Mouse (Mus musculus): ENCODE results near the gene Tbc1d8. TPM values are rescaled to one million over a fixed set of nuclear protein-coding genes. Genes with fewer than 3 reads are reported as not detected.

Tbc1d8 gene
- polyA plus RNA-seq (2015; fragmentation: Nextera tagmentation; extraction: Ambion mirVana): 5.0 and 6.3 TPM in 2 replicates

GRCm38 (mm10) chr1:39478057-39478895, at the start of gene Tbc1d8:
Gene Tbc1d8 (minus strand): TSS chr1:39478755.
- peaks cover 3% of the 10 kb centered on the region; the same call in 1 of the 2 replicates for H3K27me3 ChIP-seq

DNA sequence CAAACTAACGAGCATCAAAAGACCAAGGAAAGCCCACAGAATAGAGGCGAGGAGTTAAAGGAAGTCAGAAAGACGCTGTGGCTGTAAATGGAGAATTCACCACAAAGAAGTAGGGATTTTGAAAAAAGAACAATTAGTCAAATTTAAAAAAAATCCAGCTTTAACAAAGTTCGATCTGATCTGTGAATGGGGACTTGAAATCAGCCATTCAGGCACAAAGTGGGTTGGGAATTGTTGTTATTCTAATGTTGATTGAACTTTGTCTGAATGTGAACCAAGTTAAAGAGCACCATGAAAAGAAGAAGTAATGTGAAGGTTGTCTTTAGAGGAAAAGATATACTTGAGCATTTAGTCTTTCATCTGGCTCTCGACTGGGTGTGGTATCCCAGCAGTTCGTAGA, 49.8 kb upstream of the Tbc1d8 start:
- Histone ChIP-seq H3K4me3 (replicated peaks) (no peak overlapping the region), H3K27ac (replicated peaks) (no peak overlapping the region), H3K9ac (no peak overlapping the region), H3K4me1 (replicated peaks) (0 out of 2 replicates have a peak, but pooled peaks cover 3% of the 10 kb centered on the region), H3K27me3 (no peaks in the 10 kb centered on the region), H3K36me3 (replicated peaks) (no peaks in the 10 kb centered on the region), H3K4me2 (no peak overlapping the region), H3K9me3 (replicated peaks) (no peaks in the 10 kb centered on the region)
- no peak for ATAC-seq (ENCODE audit: insufficient read depth)
- 49% methylated on average over 6 of the region's 6 CpGs for WGBS (ENCODE audit: insufficient replicate concordance)

More at GRCm38 (mm10) chr1:39478057-39478895, at the start of gene Tbc1d8:
- peaks cover 50% of the 10 kb centered on the region for H3K4me1 ChIP-seq (replicated peaks)
- H3K9ac ChIP-seq: peak within 1 kb of the TSS; percentile 81
- peak; percentile 90 for ATAC-seq (ENCODE audit: insufficient read depth)
- 0 out of 2 replicates have a peak, but pooled peaks cover 7% of the 10 kb centered on the region for H3K36me3 ChIP-seq (replicated peaks)
- H3K4me2 ChIP-seq: peak within 1 kb of the TSS; percentile 95
- H3K9me3 ChIP-seq (replicated peaks): no peaks in the 10 kb centered on the region
- WGBS (ENCODE audit: insufficient replicate concordance): under 1% methylated on average over 88 of the region's 90 CpGs
- H3K27ac ChIP-seq (replicated peaks): peak within 1 kb of the TSS; percentile 69
- H3K4me3 ChIP-seq (replicated peaks): peak within 1 kb of the TSS; percentile 78

- Histone ChIP-seq H3K27ac (replicated peaks) (no peak overlapping the region), H3K27me3 (no peaks in the 10 kb centered on the region), H3K36me3 (replicated peaks) (no peaks in the 10 kb centered on the region), H3K9ac (no peak overlapping the region), H3K4me2 (no peak overlapping the region), H3K4me1 (replicated peaks) (0 out of 2 replicates have a peak, but pooled peaks cover 3% of the 10 kb centered on the region), H3K4me3 (replicated peaks) (no peak overlapping the region), H3K9me3 (replicated peaks) (no peaks in the 10 kb centered on the region)
- 6% methylated on average over 7 of the region's 7 CpGs for WGBS (ENCODE audit: insufficient replicate concordance)
- no peak; the same call in 1 of the 2 replicates for ATAC-seq (ENCODE audit: insufficient read depth)
Measured at GRCm38 (mm10) chr1:39527432-39527831, 48.9 kb upstream of the Tbc1d8 start.

DNA sequence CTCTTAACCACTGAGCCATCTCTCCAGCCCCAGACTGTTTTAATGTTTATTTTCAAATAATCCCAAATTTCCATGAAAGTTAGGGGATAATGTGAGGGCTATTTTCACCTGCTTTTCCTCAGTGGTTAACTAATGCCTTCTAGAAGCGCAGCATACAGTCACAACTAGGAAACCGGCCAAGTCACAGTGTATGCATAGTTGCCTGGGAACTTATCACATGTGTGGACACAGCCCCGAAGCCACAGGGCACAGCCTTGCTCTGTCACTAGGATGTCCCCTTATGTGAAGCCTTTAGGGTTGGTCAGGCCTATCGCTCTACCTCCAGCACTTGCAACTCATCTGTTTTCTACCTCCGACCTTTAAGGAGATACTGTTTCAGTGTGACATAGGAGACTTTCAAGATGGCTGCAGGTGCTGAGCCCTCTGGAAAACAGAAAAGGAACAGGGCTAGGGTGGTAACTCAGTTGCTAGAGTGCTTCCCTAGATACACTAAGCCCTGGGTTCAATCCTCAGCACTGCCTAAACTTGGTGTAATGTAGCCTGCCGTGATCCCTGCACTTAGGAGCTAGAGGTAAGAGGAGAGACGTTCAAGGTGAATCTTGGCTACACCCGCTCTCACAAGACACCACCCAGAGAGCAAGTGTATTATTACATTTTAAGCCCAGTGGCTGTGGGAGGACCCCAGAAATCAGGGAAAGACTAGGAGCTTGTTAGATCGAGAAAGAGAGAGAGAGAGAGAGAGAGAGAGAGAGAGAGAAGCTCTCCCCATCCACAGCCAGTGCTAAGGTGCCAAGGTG, 48.0 kb upstream of the Tbc1d8 start:
- H3K9ac ChIP-seq: no peak overlapping the region
- 0 out of 2 replicates have a peak, but pooled peaks cover 3% of the 10 kb centered on the region for H3K4me1 ChIP-seq (replicated peaks)
- no peaks in the 10 kb centered on the region for H3K9me3 ChIP-seq (replicated peaks)
- H3K27ac ChIP-seq (replicated peaks): no peak overlapping the region
- no peak for ATAC-seq (ENCODE audit: insufficient read depth)
- no peaks in the 10 kb centered on the region for H3K27me3 ChIP-seq
- no peaks in the 10 kb centered on the region for H3K36me3 ChIP-seq (replicated peaks)
- H3K4me2 ChIP-seq: no peak overlapping the region
- WGBS (ENCODE audit: insufficient replicate concordance): 59% methylated on average over 9 of the region's 9 CpGs
- no peak overlapping the region for H3K4me3 ChIP-seq (replicated peaks)

- Histone ChIP-seq H3K36me3 (replicated peaks) (no peaks in the 10 kb centered on the region), H3K27me3 (no peaks in the 10 kb centered on the region), H3K4me3 (replicated peaks) (no peak overlapping the region), H3K9me3 (replicated peaks) (no peaks in the 10 kb centered on the region), H3K9ac (no peak overlapping the region), H3K4me2 (no peak overlapping the region), H3K4me1 (replicated peaks) (0 out of 2 replicates have a peak, but pooled peaks cover 3% of the 10 kb centered on the region), H3K27ac (replicated peaks) (no peak overlapping the region)
- 30% methylated on average over 7 of the region's 7 CpGs for WGBS (ENCODE audit: insufficient replicate concordance)
- no peak for ATAC-seq (ENCODE audit: insufficient read depth)
Measured at GRCm38 (mm10) chr1:39525763-39526162, 47.2 kb upstream of the Tbc1d8 start.

- H3K4me1 ChIP-seq (replicated peaks): no peaks in the 10 kb centered on the region
- WGBS (ENCODE audit: insufficient replicate concordance): 17% methylated on average over 5 of the region's 5 CpGs
- H3K9me3 ChIP-seq (replicated peaks): no peaks in the 10 kb centered on the region
- H3K9ac ChIP-seq: no peak overlapping the region
- H3K36me3 ChIP-seq (replicated peaks): no peaks in the 10 kb centered on the region
- no peak overlapping the region for H3K4me2 ChIP-seq
- H3K27me3 ChIP-seq: no peaks in the 10 kb centered on the region
- no peak overlapping the region for H3K27ac ChIP-seq (replicated peaks)
- H3K4me3 ChIP-seq (replicated peaks): no peak overlapping the region
- no peak for ATAC-seq (ENCODE audit: insufficient read depth)
Measured at GRCm38 (mm10) chr1:39522519-39522918, 44.0 kb upstream of the Tbc1d8 start.

GRCm38 (mm10) chr1:39521326-39521725, 42.8 kb upstream of the Tbc1d8 start:
- Histone ChIP-seq H3K36me3 (replicated peaks) (no peaks in the 10 kb centered on the region), H3K9ac (no peak overlapping the region), H3K4me3 (replicated peaks) (no peak overlapping the region), H3K4me2 (no peak overlapping the region), H3K27me3 (no peaks in the 10 kb centered on the region), H3K4me1 (replicated peaks) (no peaks in the 10 kb centered on the region), H3K9me3 (replicated peaks) (no peaks in the 10 kb centered on the region), H3K27ac (replicated peaks) (no peak overlapping the region)
- no peak for ATAC-seq (ENCODE audit: insufficient read depth)
- 74% methylated on average over 7 of the region's 7 CpGs for WGBS (ENCODE audit: insufficient replicate concordance)

GRCm38 (mm10) chr1:39515303-39515991, 36.9 kb upstream of the Tbc1d8 start:
- no peaks in the 10 kb centered on the region for H3K27me3 ChIP-seq
- H3K4me1 ChIP-seq (replicated peaks): no peaks in the 10 kb centered on the region
- no peak for ATAC-seq (ENCODE audit: insufficient read depth)
- no peak overlapping the region for H3K4me2 ChIP-seq
- 76% methylated on average over 10 of the region's 10 CpGs for WGBS (ENCODE audit: insufficient replicate concordance)
- H3K27ac ChIP-seq (replicated peaks): no peak overlapping the region
- H3K36me3 ChIP-seq (replicated peaks): no peaks in the 10 kb centered on the region
- H3K4me3 ChIP-seq (replicated peaks): no peak overlapping the region
- H3K9ac ChIP-seq: no peak overlapping the region
- no peaks in the 10 kb centered on the region for H3K9me3 ChIP-seq (replicated peaks)

DNA sequence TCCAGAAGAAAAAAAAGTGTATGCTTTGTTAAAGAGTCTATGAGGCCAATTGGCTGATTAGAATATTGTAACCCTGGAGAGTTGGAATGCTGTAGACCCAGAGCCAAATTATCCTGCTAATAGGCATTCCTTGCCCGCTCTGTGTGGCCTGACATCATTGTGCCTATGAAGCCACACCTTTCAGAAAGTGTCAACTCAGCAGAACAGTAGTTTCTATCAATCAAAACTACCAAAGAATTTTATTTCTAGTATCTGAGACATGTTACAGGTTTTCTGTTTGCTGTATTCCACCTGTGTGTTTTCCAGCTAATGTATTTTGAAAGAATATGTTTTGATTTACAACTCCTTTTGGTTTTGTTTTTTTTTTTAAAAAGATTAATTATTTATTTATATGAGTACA, 33.6 kb upstream of the Tbc1d8 start:
- H3K9ac ChIP-seq: no peak overlapping the region
- ATAC-seq (ENCODE audit: insufficient read depth): no peak
- H3K4me3 ChIP-seq (replicated peaks): no peak overlapping the region
- no peak overlapping the region for H3K27ac ChIP-seq (replicated peaks)
- no peaks in the 10 kb centered on the region for H3K27me3 ChIP-seq
- H3K36me3 ChIP-seq (replicated peaks): no peaks in the 10 kb centered on the region
- no peaks in the 10 kb centered on the region for H3K4me1 ChIP-seq (replicated peaks)
- no peaks in the 10 kb centered on the region for H3K9me3 ChIP-seq (replicated peaks)
- WGBS (ENCODE audit: insufficient replicate concordance): 43% methylated on average over 1 of the region's 1 CpGs
- H3K4me2 ChIP-seq: no peak overlapping the region

- Histone ChIP-seq H3K27ac (replicated peaks) (no peak overlapping the region), H3K4me2 (no peak overlapping the region)
- 63% methylated on average over 8 of the region's 8 CpGs for WGBS (ENCODE audit: insufficient replicate concordance)
Measured at GRCm38 (mm10) chr1:39511775-39512174, 33.2 kb upstream of the Tbc1d8 start.

More at GRCm38 (mm10) chr1:39511775-39512174, 33.2 kb upstream of the Tbc1d8 start:
- ATAC-seq (ENCODE audit: insufficient read depth): no peak
- Histone ChIP-seq H3K9ac (no peak overlapping the region), H3K4me3 (replicated peaks) (no peak overlapping the region), H3K27me3 (no peaks in the 10 kb centered on the region), H3K4me1 (replicated peaks) (no peaks in the 10 kb centered on the region), H3K36me3 (replicated peaks) (no peaks in the 10 kb centered on the region), H3K9me3 (replicated peaks) (no peaks in the 10 kb centered on the region)
